Mouse (Mus musculus) liver, embryonic 14.5 days (tissue): ENCODE data around the gene Gm16503. TPM values are rescaled to one million over a fixed set of nuclear protein-coding genes. Genes with fewer than 3 reads are reported as not detected.
"Not testable (repeated sequence)": the region's sequence is repeated elsewhere in the genome, so short reads cannot be mapped to it uniquely, and the experiment has no call there.

Experiments
- ATAC-seq: fragments of 200-750 bp; cut with Nextera tagmentation; 2 replicates; pipeline ENCODE4 v1.8.0; 2017; ENCODE audit warnings: moderate number of reproducible peaks, mild to moderate bottlenecking, moderate library complexity; ENCODE audit not compliant: insufficient read depth
- DNase-seq, 3 experiments: peaks; one replicate each; pipeline ENCODE4 v3.0.0-alpha.2; 2012 to 2013; ENCODE audit warnings: low read depth in 3 of 3, low spot score in 3 of 3
- H3K27ac ChIP-seq: fragments of 300-500 bp; sonication (generic); 2 replicates; pipeline ENCODE4 v1.5.1; 2014; ENCODE audit warnings: moderate library complexity, mild to moderate bottlenecking, control low read depth, inconsistent platforms
- H3K27me3 ChIP-seq: fragments of 300-500 bp; sonication (generic); 2 replicates; pipeline ENCODE4 v1.6.1; 2014; ENCODE audit warnings: mild to moderate bottlenecking, low read length, moderate library complexity; ENCODE audit not compliant: control insufficient read depth, insufficient read depth
- H3K36me3 ChIP-seq: fragments of 300-500 bp; sonication (generic); replicated peaks from 2 replicates; pipeline ENCODE4 v1.6.1; 2014; ENCODE audit warnings: low read depth; ENCODE audit not compliant: control insufficient read depth, insufficient read depth
- H3K4me1 ChIP-seq, 2 experiments: fragments of 200-500 bp in 1 of 2; fragments of 300-500 bp in 1 of 2; sonication (generic) in 1 of 2; replicated peaks; 2 replicates each; pipeline ENCODE4 v1.6.1; 2012 to 2014; ENCODE audit warnings: antibody characterized with exemption in 1 of 2, inconsistent platforms in 1 of 2, low read length in 1 of 2; ENCODE audit not compliant: control insufficient read depth in 2 of 2, insufficient read depth in 2 of 2
- H3K4me2 ChIP-seq: fragments of 300-500 bp; sonication (generic); 2 replicates; pipeline ENCODE4 v1.6.1; 2014; ENCODE audit warnings: low read depth, mild to moderate bottlenecking, control low read depth, moderate library complexity
- H3K4me3 ChIP-seq, 2 experiments: fragments of 200-500 bp in 1 of 2; fragments of 300-500 bp in 1 of 2; sonication (generic) in 1 of 2; 2 replicates each; pipeline ENCODE4 v1.5.1; 2012 to 2014; ENCODE audit warnings: low read depth in 2 of 2, low read length in 2 of 2, mild to moderate bottlenecking in 2 of 2, control low read depth in 1 of 2, inconsistent platforms in 1 of 2, moderate library complexity in 1 of 2; ENCODE audit not compliant: insufficient read depth in 1 of 2
- H3K9ac ChIP-seq: fragments of 300-500 bp; sonication (generic); replicated peaks from 2 replicates; pipeline ENCODE4 v1.6.1; 2014; ENCODE audit warnings: mild to moderate bottlenecking, control low read depth, moderate library complexity
- H3K9me3 ChIP-seq: fragments of 300-500 bp; sonication (generic); 2 replicates; pipeline ENCODE4 v1.6.1; 2016; ENCODE audit warnings: low read length, mixed read lengths; ENCODE audit not compliant: control insufficient read depth
- CTCF ChIP-seq: IDR thresholded peaks from 2 replicates; pipeline ENCODE4 v1.5.1; 2016; ENCODE audit warnings: antibody characterized with exemption, low read depth, control low read depth
- EP300 ChIP-seq: IDR thresholded peaks from 2 replicates; pipeline ENCODE4 v1.6.1; 2016; ENCODE audit warnings: antibody characterized with exemption, low read depth
- WGBS: fragments of 180-500 bp; shearing (Covaris S2); extraction: QIAGEN DNeasy Blood & Tissue Kit; methylation state at CpG from one replicate; pipeline ENCODE4 v1.1.7; 2014; ENCODE audit not compliant: insufficient replicate concordance; 5-methylcytosine and 5-hydroxymethylcytosine counted together
- polyA plus RNA-seq, 2 experiments: library from polyadenylated mRNA; depleted of rRNA in 1 of 2; stranded (reverse) in 1 of 2; unstranded in 1 of 2; fragments of >200 nt; fragmentation: Nextera tagmentation in 1 of 2; extraction: Ambion mirVana in 1 of 2; gene quantifications; 2 replicates each; pipeline versions ENCODE4 v1.2.1 to v1.2.3; 2012 to 2014

Gene Gm16503
- polyA plus RNA-seq, 2 experiments = 0.04 to 0.16 TPM

DNA sequence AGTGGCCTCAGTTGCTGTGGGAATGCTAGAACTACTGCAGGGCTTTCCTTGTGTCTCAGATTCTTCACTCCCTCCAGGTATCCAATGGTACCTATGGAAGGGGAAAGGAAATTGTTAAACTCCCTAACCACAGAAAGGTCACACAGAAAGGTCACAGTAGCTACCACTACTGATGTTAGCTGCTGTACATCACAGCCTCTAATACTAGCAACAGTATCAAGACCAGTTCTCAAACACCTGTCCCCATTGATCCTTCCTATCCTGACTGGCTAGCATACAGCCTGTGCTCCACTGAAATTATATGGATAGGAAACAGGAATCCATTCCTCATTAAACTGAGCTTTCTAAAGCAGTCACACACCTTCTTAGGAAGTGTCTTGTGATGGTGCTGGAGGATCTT is 19.9 kb upstream of the Gm16503 start:
- H3K4me2 ChIP-seq = no peak overlapping the region
- DNase-seq = no peak
- TF ChIP-seq EP300 (no peak), CTCF (no peak)
- no peak overlapping the region for H3K27ac ChIP-seq
- no peak overlapping the region for H3K4me3 ChIP-seq
- no peaks in the 10 kb centered on the region for H3K4me1 ChIP-seq
- ATAC-seq = no peak
- no peaks in the 10 kb centered on the region for H3K27me3 ChIP-seq
- no peak overlapping the region for H3K9ac ChIP-seq
- no peaks in the 10 kb centered on the region for H3K36me3 ChIP-seq
- H3K9me3 ChIP-seq = peaks cover 22% of the 10 kb centered on the region

DNA sequence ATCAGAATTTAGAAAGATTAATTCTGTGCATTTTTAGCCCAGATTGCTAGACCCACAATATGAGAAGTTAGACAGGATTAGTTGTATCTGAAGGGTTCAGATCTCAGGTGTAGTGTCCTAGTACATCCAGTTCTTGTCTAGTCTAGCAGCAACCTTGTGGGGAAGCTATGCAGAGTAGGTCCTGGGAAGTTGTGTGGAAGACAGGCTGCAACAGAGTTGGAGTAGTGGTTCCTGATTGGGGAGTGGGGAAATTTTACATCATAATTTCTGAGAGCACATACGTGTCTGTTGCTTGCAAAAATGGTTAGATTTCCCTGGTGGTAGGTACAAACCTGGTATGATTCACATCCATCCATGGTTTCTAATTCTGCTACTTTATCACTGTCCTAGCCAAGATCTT is 14.9 kb upstream of the Gm16503 start:
- Histone ChIP-seq H3K4me1 (no peaks in the 10 kb centered on the region), H3K36me3 (no peaks in the 10 kb centered on the region), H3K9ac (no peak overlapping the region), H3K27ac (no peak overlapping the region), H3K9me3 (peaks cover 5% of the 10 kb centered on the region), H3K27me3 (no peaks in the 10 kb centered on the region), H3K4me2 (no peak overlapping the region), H3K4me3 (no peak overlapping the region)
- WGBS = 48% methylated on average over 1 of the region's 1 CpGs
- TF ChIP-seq EP300 (no peak), CTCF (no peak)
- no peak for DNase-seq
- no peak for ATAC-seq

DNA sequence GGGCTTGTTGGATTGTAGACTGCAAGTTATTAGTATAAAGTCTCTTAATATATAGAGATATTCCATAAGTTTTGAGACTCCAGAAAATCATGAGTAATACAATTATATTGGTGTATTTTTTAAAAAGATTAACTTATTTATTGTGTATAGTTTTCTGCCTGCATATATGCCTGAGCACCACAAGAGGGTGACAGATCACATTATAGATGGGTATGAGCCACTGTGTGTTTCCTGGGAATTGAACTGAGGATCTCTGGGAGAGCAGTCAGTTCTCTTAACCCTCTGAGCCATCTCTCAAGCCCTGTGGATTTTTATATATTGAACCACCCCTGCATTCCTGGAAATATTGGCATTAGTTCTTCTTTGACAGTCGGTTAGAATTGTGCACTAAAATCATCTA is 9.7 kb upstream of the Gm16503 start:
- DNase-seq (no peak), ATAC-seq (no peak)
- TF ChIP-seq CTCF (no peak), EP300 (no peak)
- Histone ChIP-seq H3K27ac (no peak overlapping the region), H3K4me3 (no peak overlapping the region), H3K36me3 (no peaks in the 10 kb centered on the region), H3K27me3 (no peaks in the 10 kb centered on the region), H3K4me1 (no peaks in the 10 kb centered on the region), H3K9ac (no peak overlapping the region), H3K9me3 (no peaks in the 10 kb centered on the region; the same call in none of the 2 replicates), H3K4me2 (no peak overlapping the region)
- 58% methylated on average over 1 of the region's 1 CpGs for WGBS

DNA sequence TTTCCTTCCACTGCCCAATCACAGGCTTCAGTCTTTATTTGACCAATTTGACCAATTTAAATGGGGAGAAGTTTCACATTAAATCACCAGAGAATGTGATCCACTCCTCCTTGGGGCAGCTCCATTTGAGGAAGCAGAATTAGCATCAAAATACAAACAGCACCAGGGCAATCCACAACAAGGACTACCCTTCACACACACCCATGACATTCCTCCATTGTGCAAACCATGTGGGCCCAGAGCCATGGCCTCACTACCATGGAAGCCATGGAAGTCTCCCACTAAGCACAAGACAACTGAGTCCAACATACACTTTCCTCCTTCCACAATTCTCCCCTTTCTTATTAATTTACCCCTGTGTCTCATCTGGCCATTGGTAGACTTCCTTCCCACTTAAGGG is 4.1 kb upstream of the Gm16503 start:
- H3K4me2 ChIP-seq, H3K27me3 ChIP-seq, H3K4me3 ChIP-seq, H3K4me1 ChIP-seq, H3K27ac ChIP-seq, ATAC-seq, H3K9ac ChIP-seq, H3K36me3 ChIP-seq, DNase-seq, H3K9me3 ChIP-seq: not testable (repeated sequence)

DNA sequence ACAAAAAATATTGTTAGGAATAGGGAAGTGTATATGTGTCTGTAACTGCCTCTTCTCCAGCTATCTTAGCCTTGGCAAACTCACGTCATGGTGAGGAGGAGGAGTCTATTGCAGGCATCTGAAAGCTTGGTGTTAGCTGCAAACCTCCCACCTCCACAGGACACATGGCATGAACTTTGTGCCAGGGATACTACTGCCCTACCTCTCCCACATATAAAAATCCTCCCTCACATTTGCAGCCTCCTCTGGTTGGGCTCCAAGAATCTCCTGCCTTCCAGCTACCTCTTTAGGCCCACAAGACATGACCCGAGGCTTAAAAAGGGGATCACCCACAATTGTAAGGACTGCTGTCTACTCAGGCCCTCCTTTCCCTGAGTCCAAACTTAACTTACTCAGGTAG is 2.3 kb upstream of the Gm16503 start:
- Histone ChIP-seq H3K9me3 (peaks cover 9% of the 10 kb centered on the region), H3K36me3 (no peaks in the 10 kb centered on the region), H3K4me3 (no peak overlapping the region), H3K9ac (no peak overlapping the region), H3K4me1 (no peaks in the 10 kb centered on the region), H3K27ac (no peak overlapping the region), H3K4me2 (no peak overlapping the region), H3K27me3 (no peaks in the 10 kb centered on the region)
- 52% methylated on average over 2 of the region's 2 CpGs for WGBS
- DNase-seq = no peak
- ATAC-seq = no peak
- TF ChIP-seq EP300 = no peak
- no peak for TF ChIP-seq CTCF

DNA sequence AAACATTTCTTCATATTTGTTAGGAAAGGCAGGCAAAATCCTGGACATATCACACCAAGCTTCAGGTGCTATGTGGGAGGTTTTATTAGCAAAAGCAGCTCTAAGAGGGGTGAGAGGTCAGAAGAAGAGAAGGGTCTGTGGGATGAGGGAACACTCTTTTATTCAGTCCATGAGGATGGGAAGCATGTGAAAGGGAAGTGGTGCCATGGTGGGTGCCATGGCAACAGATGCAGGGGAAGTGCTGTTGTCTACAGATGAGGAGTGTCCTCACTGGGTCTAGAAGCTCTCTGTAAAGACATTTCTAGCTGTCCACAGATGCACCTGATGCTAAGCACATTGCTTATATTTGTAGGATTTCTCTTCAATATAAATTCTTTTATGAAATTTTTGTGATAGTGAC is 1.1 kb downstream of the Gm16503 start:
- no peak for DNase-seq
- Histone ChIP-seq H3K4me2 (no peak overlapping the region), H3K27me3 (no peaks in the 10 kb centered on the region), H3K36me3 (no peaks in the 10 kb centered on the region), H3K9me3 (peaks cover 8% of the 10 kb centered on the region), H3K4me1 (no peaks in the 10 kb centered on the region), H3K27ac (no peak overlapping the region), H3K4me3 (no peak overlapping the region), H3K9ac (no peak overlapping the region)
- no peak for ATAC-seq
- TF ChIP-seq EP300 = no peak
- no peak for TF ChIP-seq CTCF

DNA sequence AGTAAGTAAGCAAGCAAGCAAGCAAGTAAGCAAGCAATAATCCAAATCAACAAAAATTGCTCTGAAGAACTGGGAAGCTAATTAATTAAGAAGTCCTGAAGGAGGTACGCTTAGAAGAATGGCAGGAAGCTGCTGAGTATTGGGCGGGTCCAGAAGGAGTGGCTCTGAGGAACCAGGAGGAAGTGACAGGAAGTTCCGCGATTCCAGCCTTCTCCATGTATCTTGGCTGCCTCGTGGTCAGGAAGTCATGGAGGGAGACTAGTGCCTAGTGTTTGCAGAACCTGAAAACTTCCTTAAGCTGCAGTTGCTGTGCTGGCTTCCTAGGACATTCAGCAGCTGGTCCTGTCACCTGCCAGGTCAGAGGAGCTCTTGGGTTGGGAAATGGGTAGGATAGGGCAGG is 13.1 kb downstream of the Gm16503 start, which contains the start of gene Zfp985:
TSS of gene Zfp985 (plus strand) at position 207 of the 400 bp plus-strand sequence.
- H3K36me3 ChIP-seq, ATAC-seq, H3K9me3 ChIP-seq, H3K27ac ChIP-seq, DNase-seq, H3K4me3 ChIP-seq, H3K4me1 ChIP-seq, H3K4me2 ChIP-seq, H3K9ac ChIP-seq, H3K27me3 ChIP-seq: not testable (repeated sequence)
- 46% methylated on average over 5 of the region's 5 CpGs for WGBS

DNA sequence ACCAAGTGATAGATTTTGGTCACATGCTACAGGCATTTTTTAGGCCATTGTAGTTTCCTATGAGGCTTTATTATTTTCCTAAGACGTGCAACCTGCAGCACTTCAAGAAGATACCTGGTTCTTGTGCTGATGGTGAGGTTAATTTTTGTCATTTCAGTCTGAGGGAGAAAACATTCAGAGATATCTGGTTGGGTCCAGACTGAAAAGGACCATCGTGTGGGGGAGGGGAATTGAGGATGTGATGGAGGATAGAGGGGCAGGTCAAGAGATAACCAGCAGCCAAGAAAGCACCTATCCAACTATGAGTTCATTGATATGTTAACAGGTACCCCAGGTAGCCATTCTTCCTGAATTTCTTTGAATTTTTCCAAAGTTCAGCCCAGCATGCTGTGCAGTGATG is 14.3 kb downstream of the Gm16503 start:
- 52% methylated on average over 2 of the region's 2 CpGs for WGBS
- not testable (repeated sequence) for H3K9ac ChIP-seq, DNase-seq, H3K4me1 ChIP-seq, H3K9me3 ChIP-seq, ATAC-seq, H3K27me3 ChIP-seq, H3K27ac ChIP-seq, H3K4me3 ChIP-seq, H3K4me2 ChIP-seq, H3K36me3 ChIP-seq
